Mouse (Mus musculus) limb, embryonic 14.5 days (tissue): ENCODE results near the gene Kat2b. TPM values are rescaled to one million over a fixed set of nuclear protein-coding genes. Genes with fewer than 3 reads are reported as not detected.

Experiments
- ATAC-seq: fragments of 200-750 bp; cut with Nextera tagmentation; 2 replicates; pipeline ENCODE4 v1.8.0; 2017; ENCODE audit warnings: low read depth, moderate number of reproducible peaks, moderate TSS enrichment; ENCODE audit not compliant: low FRiP score
- DNase-seq: peaks from one replicate; pipeline ENCODE4 v3.0.0-alpha.2; 2015; ENCODE audit warnings: low spot score
- H3K27ac ChIP-seq: fragments of 300-500 bp; sonication (generic); replicated peaks from 2 replicates; pipeline ENCODE4 v1.5.1; 2014; ENCODE audit warnings: low read depth, mild to moderate bottlenecking, low read length, moderate library complexity, mixed read lengths
- H3K27me3 ChIP-seq: fragments of 300-500 bp; sonication (generic); 2 replicates; pipeline ENCODE4 v1.6.1; 2014; ENCODE audit warnings: low read length, mixed read lengths; ENCODE audit not compliant: control insufficient read depth, insufficient read depth
- H3K36me3 ChIP-seq: fragments of 300-500 bp; sonication (generic); 2 replicates; pipeline ENCODE4 v1.6.1; 2014; ENCODE audit warnings: mild to moderate bottlenecking, low read length, moderate library complexity, mixed read lengths; ENCODE audit not compliant: control insufficient read depth, insufficient read depth
- H3K4me1 ChIP-seq: fragments of 300-500 bp; sonication (generic); 2 replicates; pipeline ENCODE4 v1.6.1; 2014; ENCODE audit warnings: antibody characterized with exemption, low read length, mixed read lengths; ENCODE audit not compliant: control insufficient read depth, insufficient read depth
- H3K4me2 ChIP-seq: fragments of 300-500 bp; sonication (generic); replicated peaks from 2 replicates; pipeline ENCODE4 v1.6.1; 2014; ENCODE audit warnings: low read depth, mild to moderate bottlenecking, low read length, moderate library complexity; ENCODE audit not compliant: severe bottlenecking
- H3K4me3 ChIP-seq: fragments of 300-500 bp; sonication (generic); replicated peaks from 2 replicates; pipeline ENCODE4 v1.5.1; 2014; ENCODE audit warnings: low read length
- H3K9ac ChIP-seq: fragments of 300-500 bp; sonication (generic); 2 replicates; pipeline ENCODE4 v1.6.1; 2014; ENCODE audit warnings: mild to moderate bottlenecking, low read depth, low read length, moderate library complexity; ENCODE audit not compliant: severe bottlenecking
- H3K9me3 ChIP-seq: fragments of 300-500 bp; sonication (generic); 2 replicates; pipeline ENCODE4 v1.6.1; 2016; ENCODE audit warnings: low read length; ENCODE audit not compliant: control insufficient read depth
- POLR2A ChIP-seq: fragments of 200-500 bp; IDR thresholded peaks from 2 replicates; pipeline ENCODE4 v1.8.0; 2012; ENCODE audit warnings: inconsistent platforms, mild to moderate bottlenecking, moderate library complexity, borderline replicate concordance; ENCODE audit not compliant: insufficient read depth, insufficient read length; ENCODE audit errors: extremely low read depth
- WGBS: fragments of 180-500 bp; shearing (Covaris S2); extraction: QIAGEN DNeasy Blood & Tissue Kit; methylation state at CpG from one replicate; pipeline ENCODE4 v1.1.7; 2014; 5-methylcytosine and 5-hydroxymethylcytosine counted together
- polyA plus RNA-seq, 2 experiments: library from polyadenylated mRNA; depleted of rRNA in 1 of 2; stranded (reverse) in 1 of 2; unstranded in 1 of 2; fragments of >200 nt; fragmentation: Nextera tagmentation in 1 of 2; extraction: Ambion mirVana in 1 of 2; gene quantifications; 2 replicates each; pipeline versions ENCODE4 v1.2.1 to v1.2.3; 2012 to 2014

Kat2b gene
- polyA plus RNA-seq, 2 experiments, result 7.9 to 10.0 TPM

GRCm38 (mm10) chr17:53623762-53624161, 57.1 kb downstream of the Kat2b start:
- H3K9me3 ChIP-seq, result no peaks in the 10 kb centered on the region
- no peak for DNase-seq
- no peaks in the 10 kb centered on the region for H3K4me1 ChIP-seq
- no peak overlapping the region for H3K4me2 ChIP-seq
- no peak for ATAC-seq
- no peaks in the 10 kb centered on the region for H3K27me3 ChIP-seq
- WGBS, result 83% methylated on average over 9 of the region's 9 CpGs
- H3K36me3 ChIP-seq, result peaks cover 8% of the 10 kb centered on the region
- no peak for TF ChIP-seq POLR2A
- H3K27ac ChIP-seq, result no peak overlapping the region
- no peak overlapping the region for H3K4me3 ChIP-seq
- H3K9ac ChIP-seq, result no peak overlapping the region

- no peak for TF ChIP-seq POLR2A
- H3K36me3 ChIP-seq, result peaks cover 8% of the 10 kb centered on the region
- no peak for ATAC-seq
- 84% methylated on average over 3 of the region's 3 CpGs for WGBS
- no peaks in the 10 kb centered on the region for H3K27me3 ChIP-seq
- H3K4me3 ChIP-seq, result no peak overlapping the region
- DNase-seq, result no peak
- H3K4me1 ChIP-seq, result no peaks in the 10 kb centered on the region
- no peak overlapping the region for H3K9ac ChIP-seq
- no peak overlapping the region for H3K4me2 ChIP-seq
- H3K27ac ChIP-seq, result no peak overlapping the region
- no peaks in the 10 kb centered on the region for H3K9me3 ChIP-seq
These were observed 59.5 kb downstream of the Kat2b start for GRCm38 (mm10) chr17:53626160-53626559.

DNA sequence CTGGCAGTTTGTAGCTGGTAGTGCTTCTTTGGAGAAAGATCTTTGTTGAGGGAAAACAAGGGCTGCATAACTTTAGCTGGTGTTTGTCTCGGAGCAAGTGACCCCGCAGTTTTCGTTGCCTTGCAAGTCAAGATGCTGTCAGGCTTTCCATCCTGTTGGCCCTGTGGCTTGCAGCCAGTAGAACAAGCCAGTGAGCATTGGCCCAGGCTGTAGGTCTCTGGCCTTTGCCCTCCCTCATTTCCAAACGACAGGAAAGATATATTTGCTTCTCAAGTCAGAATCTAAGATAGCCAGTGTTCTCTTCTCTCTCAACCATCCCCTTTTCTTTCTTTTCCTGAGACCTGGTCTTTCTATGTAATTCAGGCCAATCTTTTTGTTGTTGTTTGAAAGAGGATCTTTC, 60.8 kb downstream of the Kat2b start:
- H3K4me1 ChIP-seq, result no peaks in the 10 kb centered on the region
- H3K36me3 ChIP-seq, result peaks cover 12% of the 10 kb centered on the region
- 87% methylated on average over 4 of the region's 4 CpGs for WGBS
- no peak for DNase-seq
- ATAC-seq, result no peak
- H3K9me3 ChIP-seq, result no peaks in the 10 kb centered on the region
- TF ChIP-seq POLR2A, result no peak
- H3K27ac ChIP-seq, result no peak overlapping the region
- H3K27me3 ChIP-seq, result no peaks in the 10 kb centered on the region
- no peak overlapping the region for H3K9ac ChIP-seq
- H3K4me3 ChIP-seq, result no peak overlapping the region
- H3K4me2 ChIP-seq, result no peak overlapping the region

DNA sequence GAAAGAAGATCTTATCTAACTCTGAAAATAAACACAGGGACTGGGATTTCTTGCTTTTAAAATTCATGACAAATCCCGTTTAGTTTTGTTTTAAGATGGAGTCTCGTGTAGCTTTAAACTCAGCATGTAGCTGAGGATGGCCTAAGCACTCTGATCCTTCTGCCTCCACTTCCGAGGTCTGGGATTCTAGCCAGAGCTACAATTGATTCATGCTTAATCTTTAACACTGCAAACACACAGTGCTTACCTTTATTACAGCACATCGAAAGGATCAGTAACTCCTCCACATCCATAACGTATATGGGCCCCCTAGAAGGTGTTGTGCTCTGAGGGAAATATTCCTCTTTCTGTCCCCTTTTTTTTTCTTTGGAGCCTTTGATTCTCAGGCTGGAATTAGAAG, 61.5 kb downstream of the Kat2b start:
- Histone ChIP-seq H3K4me2 (no peak overlapping the region), H3K4me3 (no peak overlapping the region), H3K27ac (no peak overlapping the region), H3K9me3 (no peaks in the 10 kb centered on the region), H3K4me1 (no peaks in the 10 kb centered on the region), H3K27me3 (no peaks in the 10 kb centered on the region), H3K9ac (no peak overlapping the region), H3K36me3 (peaks cover 18% of the 10 kb centered on the region)
- no peak for TF ChIP-seq POLR2A
- ATAC-seq (no peak), DNase-seq (no peak)
- WGBS, result 78% methylated on average over 5 of the region's 5 CpGs

GRCm38 (mm10) chr17:53631344-53631743, 64.7 kb downstream of the Kat2b start:
- no peak for TF ChIP-seq POLR2A
- no peak overlapping the region for H3K4me3 ChIP-seq
- no peak overlapping the region for H3K27ac ChIP-seq
- H3K9ac ChIP-seq, result no peak overlapping the region
- H3K4me1 ChIP-seq, result no peaks in the 10 kb centered on the region
- H3K36me3 ChIP-seq, result peaks cover 16% of the 10 kb centered on the region
- no peaks in the 10 kb centered on the region for H3K9me3 ChIP-seq
- no peaks in the 10 kb centered on the region for H3K27me3 ChIP-seq
- DNase-seq, result no peak
- ATAC-seq, result no peak
- H3K4me2 ChIP-seq, result no peak overlapping the region

DNA sequence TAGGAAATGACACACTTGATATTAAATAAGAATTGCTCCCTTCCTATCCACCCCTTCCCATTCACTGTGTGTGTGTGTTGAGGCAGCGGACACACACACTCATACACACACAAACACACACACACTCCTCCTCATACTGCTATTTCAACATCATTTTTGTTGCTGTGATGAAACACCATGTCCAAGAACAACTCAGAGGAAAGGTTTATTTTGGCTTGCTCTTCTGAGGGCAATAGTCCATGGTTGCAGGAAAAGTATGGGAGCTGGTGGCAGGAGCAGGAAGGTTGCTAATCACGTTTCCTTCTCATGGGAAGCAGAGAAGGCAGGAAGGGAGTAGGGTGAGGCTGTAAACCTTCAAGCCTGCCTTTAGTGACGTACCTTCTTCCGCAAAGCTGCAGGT, 76.7 kb downstream of the Kat2b start:
- Histone ChIP-seq H3K4me3 (no peak overlapping the region), H3K4me1 (no peaks in the 10 kb centered on the region), H3K27me3 (no peaks in the 10 kb centered on the region), H3K9me3 (no peaks in the 10 kb centered on the region), H3K27ac (no peak overlapping the region), H3K36me3 (peaks cover 49% of the 10 kb centered on the region), H3K4me2 (no peak overlapping the region), H3K9ac (no peak overlapping the region)
- ATAC-seq (no peak), DNase-seq (no peak)
- WGBS, result 89% methylated on average over 4 of the region's 4 CpGs
- TF ChIP-seq POLR2A, result no peak
